Mouse (Mus musculus): ENCODE measurements around the gene Riiad1. TPM values are rescaled to one million over a fixed set of nuclear protein-coding genes. Genes with fewer than 3 reads are reported as not detected.

Gene Riiad1
- total and polyA plus RNA-seq, 2 experiments from 2014 or later, result 7.3 to 24.7 TPM

GRCm38 (mm10) chr3:94442951-94443596, 37.1 kb downstream of the Riiad1 start, which contains the start of gene Mrpl9:
Mrpl9 (plus strand) TSS chr3:94443318.
- under 1% methylated on average over 39 of the region's 39 CpGs for WGBS

GRCm38 (mm10) chr3:94441182-94441581, 39.0 kb downstream of the Riiad1 start:
- DNase-seq (peak; percentile 24), ATAC-seq (no peak)
- no peaks in the 10 kb centered on the region for H3K9me3 ChIP-seq (ENCODE audit: low read length)
- H3K4me2 ChIP-seq (ENCODE audit: low read depth), result no peak overlapping the region
- peak; percentile 68 for TF ChIP-seq CTCF (IDR thresholded peaks at IDR 0.05; ENCODE audit: low read depth)
- no peaks in the 10 kb centered on the region for H3K27me3 ChIP-seq (ENCODE audit: insufficient read depth, low read length)
- H3K36me3 ChIP-seq (ENCODE audit: insufficient read depth), result peaks cover 14% of the 10 kb centered on the region
- no peak overlapping the region for H3K27ac ChIP-seq (ENCODE audit: low read depth, low read length)
- H3K4me3 ChIP-seq (ENCODE audit: low read depth, low read length), result no peak overlapping the region
- no peaks in the 10 kb centered on the region for H3K4me1 ChIP-seq (ENCODE audit: insufficient read depth)
- 48% methylated on average over 3 of the region's 3 CpGs for WGBS
- H3K9ac ChIP-seq, result no peak overlapping the region

More at GRCm38 (mm10) chr3:94442951-94443596, 37.1 kb downstream of the Riiad1 start, which contains the start of gene Mrpl9:
- Histone ChIP-seq H3K27me3 (ENCODE audit: insufficient read depth, low read length) (no peaks in the 10 kb centered on the region), H3K9me3 (ENCODE audit: low read length) (no peaks in the 10 kb centered on the region), H3K27ac (ENCODE audit: low read depth, low read length) (peak within 1 kb of the TSS; percentile 70), H3K4me3 (ENCODE audit: low read depth, low read length) (peak within 1 kb of the TSS; percentile 96), H3K9ac (peak within 1 kb of the TSS; percentile 92), H3K4me2 (ENCODE audit: low read depth) (peak within 1 kb of the TSS; percentile 92), H3K36me3 (ENCODE audit: insufficient read depth) (peaks cover 31% of the 10 kb centered on the region), H3K4me1 (ENCODE audit: insufficient read depth) (no peaks in the 10 kb centered on the region)
- peak; percentile 97 for DNase-seq
- TF ChIP-seq CTCF (IDR thresholded peaks at IDR 0.05; ENCODE audit: low read depth), result no peak
- peak; percentile 98 for ATAC-seq

GRCm38 (mm10) chr3:94436420-94436819, 43.7 kb downstream of the Riiad1 start:
- 86% methylated on average over 9 of the region's 9 CpGs for WGBS
- Histone ChIP-seq H3K4me2 (ENCODE audit: low read depth) (no peak overlapping the region), H3K9ac (no peak overlapping the region), H3K27me3 (ENCODE audit: insufficient read depth, low read length) (no peaks in the 10 kb centered on the region), H3K27ac (ENCODE audit: low read depth, low read length) (no peak overlapping the region), H3K36me3 (ENCODE audit: insufficient read depth) (0 out of 2 replicates have a peak, but pooled peaks cover 4% of the 10 kb centered on the region), H3K4me3 (ENCODE audit: low read depth, low read length) (no peak overlapping the region), H3K4me1 (ENCODE audit: insufficient read depth) (no peaks in the 10 kb centered on the region), H3K9me3 (ENCODE audit: low read length) (no peaks in the 10 kb centered on the region)
- no peak for TF ChIP-seq CTCF (IDR thresholded peaks at IDR 0.05; ENCODE audit: low read depth)
- no peak for DNase-seq
- no peak for ATAC-seq

- no peak overlapping the region for H3K27ac ChIP-seq (ENCODE audit: low read depth, low read length)
- no peaks in the 10 kb centered on the region for H3K9me3 ChIP-seq (ENCODE audit: low read length)
- H3K36me3 ChIP-seq (ENCODE audit: insufficient read depth), result peaks cover 20% of the 10 kb centered on the region
- no peaks in the 10 kb centered on the region for H3K4me1 ChIP-seq (ENCODE audit: insufficient read depth)
- no peak for TF ChIP-seq CTCF (IDR thresholded peaks at IDR 0.05; ENCODE audit: low read depth)
- 92% methylated on average over 2 of the region's 2 CpGs for WGBS
- no peak overlapping the region for H3K4me2 ChIP-seq (ENCODE audit: low read depth)
- no peaks in the 10 kb centered on the region for H3K27me3 ChIP-seq (ENCODE audit: insufficient read depth, low read length)
- DNase-seq, result no peak
- no peak for ATAC-seq
- H3K9ac ChIP-seq, result no peak overlapping the region
- H3K4me3 ChIP-seq (ENCODE audit: low read depth, low read length), result no peak overlapping the region
Measured at GRCm38 (mm10) chr3:94434305-94434704, 45.8 kb downstream of the Riiad1 start.

GRCm38 (mm10) chr3:94430980-94431379, 49.2 kb downstream of the Riiad1 start:
- Histone ChIP-seq H3K4me3 (ENCODE audit: low read depth, low read length) (no peak overlapping the region), H3K9ac (no peak overlapping the region), H3K9me3 (ENCODE audit: low read length) (no peaks in the 10 kb centered on the region), H3K27ac (ENCODE audit: low read depth, low read length) (no peak overlapping the region), H3K4me1 (ENCODE audit: insufficient read depth) (no peaks in the 10 kb centered on the region), H3K36me3 (ENCODE audit: insufficient read depth) (peaks cover 43% of the 10 kb centered on the region), H3K27me3 (ENCODE audit: insufficient read depth, low read length) (no peaks in the 10 kb centered on the region), H3K4me2 (ENCODE audit: low read depth) (no peak overlapping the region)
- no peak for TF ChIP-seq CTCF (IDR thresholded peaks at IDR 0.05; ENCODE audit: low read depth)
- DNase-seq, result no peak
- 83% methylated on average over 2 of the region's 2 CpGs for whole genome bisulfite sequencing
- no peak for ATAC-seq

Other genes starting within 250 kb of the Riiad1 start
- not detected in 2 replicates for gene Gm4778, start 216.3 kb downstream of the Riiad1 start, total RNA-seq (2014; rRNA removed)
- not detected in 2 replicates for gene Gm4778, start 216.3 kb downstream of the Riiad1 start, polyA plus RNA-seq (2015; fragmentation: Nextera tagmentation; extraction: Ambion mirVana)
- gene Them4, start 170.3 kb downstream of the Riiad1 start, total RNA-seq (2014; rRNA removed), result 34.3 and 37.7 TPM in 2 replicates
- gene Them4, start 170.3 kb downstream of the Riiad1 start, polyA plus RNA-seq (2015; fragmentation: Nextera tagmentation; extraction: Ambion mirVana), result 52.6 and 59.3 TPM in 2 replicates
- gene Them5, start 138.2 kb downstream of the Riiad1 start, total RNA-seq (2014; rRNA removed), result not detected in 2 replicates
- 0.11 TPM in 1 of 2 replicates, not detected in the other for gene Them5, start 138.2 kb downstream of the Riiad1 start, polyA plus RNA-seq (2015; fragmentation: Nextera tagmentation; extraction: Ambion mirVana)
- gene C2cd4d, start 117.9 kb downstream of the Riiad1 start, total RNA-seq (2014; rRNA removed), result 0.62 and 3.0 TPM in 2 replicates
- 1.7 TPM in 2 replicates for gene C2cd4d, start 117.9 kb downstream of the Riiad1 start, polyA plus RNA-seq (2015; fragmentation: Nextera tagmentation; extraction: Ambion mirVana)
- gene Rorc, start 107.5 kb downstream of the Riiad1 start, total RNA-seq (2014; rRNA removed), result 0.29 and 0.46 TPM in 2 replicates
- 0.25 and 0.27 TPM in 2 replicates for gene Rorc, start 107.5 kb downstream of the Riiad1 start, polyA plus RNA-seq (2015; fragmentation: Nextera tagmentation; extraction: Ambion mirVana)
- 1.0 TPM in 2 replicates for gene Lingo4, start 81.8 kb downstream of the Riiad1 start, total RNA-seq (2014; rRNA removed)
- 0.43 and 1.2 TPM in 2 replicates for gene Lingo4, start 81.8 kb downstream of the Riiad1 start, polyA plus RNA-seq (2015; fragmentation: Nextera tagmentation; extraction: Ambion mirVana)
- gene Tdrkh, start 67.1 kb downstream of the Riiad1 start, total RNA-seq (2014; rRNA removed), result 9.8 and 13.6 TPM in 2 replicates
- 43.8 and 49.2 TPM in 2 replicates for gene Tdrkh, start 67.1 kb downstream of the Riiad1 start, polyA plus RNA-seq (2015; fragmentation: Nextera tagmentation; extraction: Ambion mirVana)
- 66.4 and 71.6 TPM in 2 replicates for gene Mrpl9, start 37.0 kb downstream of the Riiad1 start, total RNA-seq (2014; rRNA removed)
- 51.9 and 56.7 TPM in 2 replicates for gene Mrpl9, start 37.0 kb downstream of the Riiad1 start, polyA plus RNA-seq (2015; fragmentation: Nextera tagmentation; extraction: Ambion mirVana)
- not detected in 2 replicates for gene Oaz3, start 36.4 kb downstream of the Riiad1 start, total RNA-seq (2014; rRNA removed)
- gene Oaz3, start 36.4 kb downstream of the Riiad1 start, polyA plus RNA-seq (2015; fragmentation: Nextera tagmentation; extraction: Ambion mirVana), result 0.34 and 0.85 TPM in 2 replicates
- gene Celf3, start 2.0 kb downstream of the Riiad1 start, total RNA-seq (2014; rRNA removed), result 223 and 278 TPM in 2 replicates
- 247 and 295 TPM in 2 replicates for gene Celf3, start 2.0 kb downstream of the Riiad1 start, polyA plus RNA-seq (2015; fragmentation: Nextera tagmentation; extraction: Ambion mirVana)
- gene Snx27, start 102.4 kb upstream of the Riiad1 start, total RNA-seq (2014; rRNA removed), result 71.8 and 75.2 TPM in 2 replicates
- gene Snx27, start 102.4 kb upstream of the Riiad1 start, polyA plus RNA-seq (2015; fragmentation: Nextera tagmentation; extraction: Ambion mirVana), result 49.0 and 80.0 TPM in 2 replicates
- not detected in 2 replicates for gene Gm10972, start 162.8 kb upstream of the Riiad1 start, total RNA-seq (2014; rRNA removed)
- gene Gm10972, start 162.8 kb upstream of the Riiad1 start, polyA plus RNA-seq (2015; fragmentation: Nextera tagmentation; extraction: Ambion mirVana), result not detected in 2 replicates
- 6.5 and 7.6 TPM in 2 replicates for gene Tuft1, start 178.5 kb upstream of the Riiad1 start, total RNA-seq (2014; rRNA removed)
- gene Tuft1, start 178.5 kb upstream of the Riiad1 start, polyA plus RNA-seq (2015; fragmentation: Nextera tagmentation; extraction: Ambion mirVana), result 4.0 and 5.7 TPM in 2 replicates
- 0.62 and 1.2 TPM in 2 replicates for gene Selenbp2, start 213.2 kb upstream of the Riiad1 start, total RNA-seq (2014; rRNA removed)
- gene Selenbp2, start 213.2 kb upstream of the Riiad1 start, polyA plus RNA-seq (2015; fragmentation: Nextera tagmentation; extraction: Ambion mirVana), result 0.52 TPM in 1 of 2 replicates, not detected in the other

All from forebrain, postnatal 0 days (tissue).